Mouse (Mus musculus) A20 (cell line): ENCODE data around the gene Dnm2.
A peak's percentile ranks its signal among the peaks of the same experiment; 100 is the strongest.
"Not testable (repeated sequence)": the region's sequence is repeated elsewhere in the genome, so short reads cannot be mapped to it uniquely, and the experiment has no call there.

ENCODE experiments used
- DNase-seq: peaks from one replicate; pipeline ENCODE4 v3.0.0-alpha.2; 2011; ENCODE audit warnings: low read depth, low spot score

Dnm2 gene

DNA sequence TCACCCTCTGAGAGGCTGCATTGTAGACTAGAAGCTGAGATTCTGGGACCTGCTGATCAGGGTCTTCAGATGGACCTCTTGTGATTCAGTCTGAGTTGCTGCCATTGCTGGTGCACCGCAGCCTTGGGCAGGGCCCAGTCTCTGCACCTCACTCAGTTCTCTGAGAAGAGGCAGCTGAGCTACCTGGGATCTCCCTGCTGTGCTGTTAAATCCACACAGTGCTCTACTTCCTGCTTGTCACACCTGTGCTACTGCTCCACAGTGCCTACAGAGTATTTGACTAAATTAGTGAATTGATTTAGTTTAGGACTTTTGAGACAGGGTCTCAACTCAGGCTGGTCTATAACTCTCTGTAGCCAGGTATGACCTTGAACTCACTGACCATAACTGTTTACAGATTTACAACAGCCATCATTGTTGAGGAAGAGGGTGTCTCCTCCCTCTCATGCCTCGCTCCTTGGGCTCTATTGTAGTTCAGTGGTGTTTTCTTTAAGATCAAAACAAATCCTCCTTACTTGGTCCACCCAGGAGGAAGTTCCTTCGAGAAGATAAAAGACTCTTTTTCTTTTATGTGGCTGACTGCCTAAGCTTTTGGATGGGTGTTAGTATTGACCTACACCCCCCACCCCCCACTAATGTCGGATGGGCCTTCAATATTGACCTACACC is 30.5 kb downstream of the Dnm2 start:
- DNase-seq, result no peak

DNA sequence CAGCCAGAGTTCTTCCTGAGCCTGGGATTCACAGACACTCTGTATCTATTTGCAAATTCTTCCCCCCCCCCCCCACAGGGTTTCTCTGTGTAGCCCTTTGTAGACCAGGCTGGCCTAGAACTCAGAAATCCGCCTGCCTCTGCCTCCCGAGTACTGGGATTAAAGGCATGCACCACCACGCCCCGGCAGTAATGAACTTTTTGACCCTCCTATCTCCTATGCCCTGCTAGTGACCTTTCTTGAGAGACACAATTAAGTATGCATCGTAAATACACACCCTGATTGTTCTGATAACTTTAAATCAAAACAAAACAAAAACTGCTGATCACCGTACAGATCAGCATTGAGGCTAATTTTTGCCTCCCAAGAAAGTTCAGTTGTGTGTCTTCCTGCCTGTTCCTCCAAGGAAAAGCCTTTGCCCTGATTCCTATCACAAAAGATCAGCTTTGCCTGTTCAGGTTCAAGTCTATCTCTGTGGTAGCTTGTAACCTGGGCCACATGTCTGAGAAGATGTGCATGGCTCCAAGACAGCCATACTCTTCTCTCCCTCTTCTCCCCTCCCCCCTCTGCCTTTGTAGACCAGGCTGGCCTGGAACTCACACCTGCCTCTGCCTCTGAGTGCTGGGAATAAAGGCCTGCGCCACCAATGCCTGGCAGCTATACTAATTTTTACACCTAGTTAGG is 31.7 kb downstream of the Dnm2 start:
- no peak for DNase-seq

- no peak for DNase-seq
Measured at GRCm38 (mm10) chr9:21456930-21457634, 32.4 kb downstream of the Dnm2 start.

GRCm38 (mm10) chr9:21458821-21459220 is 34.1 kb downstream of the Dnm2 start:
- DNase-seq, result no peak

DNA sequence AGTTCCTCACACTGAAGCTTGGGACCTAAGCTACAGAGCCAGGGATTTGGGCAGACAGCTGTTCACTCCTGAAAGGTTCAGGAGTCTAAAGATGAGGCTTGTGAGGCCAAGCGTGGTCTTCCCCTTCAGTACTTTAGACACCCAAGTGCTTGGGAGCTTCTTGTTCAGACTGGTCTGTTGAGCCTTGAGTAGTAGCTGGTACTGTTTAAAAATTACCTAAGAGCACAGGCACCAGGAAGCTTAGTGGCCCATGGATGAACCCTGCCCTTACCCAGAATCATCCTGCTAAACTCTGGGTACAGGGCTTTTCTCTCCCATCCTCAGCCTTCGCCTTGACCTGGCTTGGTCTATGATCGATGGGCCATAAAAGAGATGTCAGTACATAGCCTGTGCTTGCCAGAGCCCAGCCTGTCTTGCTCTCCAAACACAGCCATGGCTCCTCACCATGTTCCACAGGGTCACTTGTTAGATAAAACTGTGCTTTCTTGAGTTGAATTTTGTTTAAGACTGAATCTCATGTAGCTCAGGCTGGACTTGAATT is 35.8 kb downstream of the Dnm2 start:
- no peak for DNase-seq

DNA sequence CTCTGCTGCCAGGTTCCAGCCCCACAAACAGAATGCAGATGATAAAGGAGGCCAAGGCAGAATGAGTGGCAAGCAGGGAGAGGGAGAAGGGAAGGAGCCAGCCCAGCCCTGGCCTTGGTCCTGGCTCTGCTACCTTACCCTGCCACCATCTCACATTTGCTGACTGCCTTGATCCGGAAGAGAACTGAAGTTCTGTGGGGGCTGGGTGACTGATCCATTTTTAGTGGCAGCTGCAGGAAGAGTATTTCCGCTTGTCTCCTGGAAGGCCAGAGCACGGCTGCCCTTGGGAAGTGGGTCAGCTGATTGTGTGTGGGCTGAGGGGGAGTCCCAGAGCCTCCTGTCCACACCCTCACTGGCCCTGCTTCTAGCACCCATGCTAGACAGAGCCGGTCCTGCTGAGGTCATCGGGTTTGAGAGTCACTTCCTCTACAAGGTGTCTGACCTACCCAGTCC is 38.5 kb downstream of the Dnm2 start:
- no peak for DNase-seq

DNA sequence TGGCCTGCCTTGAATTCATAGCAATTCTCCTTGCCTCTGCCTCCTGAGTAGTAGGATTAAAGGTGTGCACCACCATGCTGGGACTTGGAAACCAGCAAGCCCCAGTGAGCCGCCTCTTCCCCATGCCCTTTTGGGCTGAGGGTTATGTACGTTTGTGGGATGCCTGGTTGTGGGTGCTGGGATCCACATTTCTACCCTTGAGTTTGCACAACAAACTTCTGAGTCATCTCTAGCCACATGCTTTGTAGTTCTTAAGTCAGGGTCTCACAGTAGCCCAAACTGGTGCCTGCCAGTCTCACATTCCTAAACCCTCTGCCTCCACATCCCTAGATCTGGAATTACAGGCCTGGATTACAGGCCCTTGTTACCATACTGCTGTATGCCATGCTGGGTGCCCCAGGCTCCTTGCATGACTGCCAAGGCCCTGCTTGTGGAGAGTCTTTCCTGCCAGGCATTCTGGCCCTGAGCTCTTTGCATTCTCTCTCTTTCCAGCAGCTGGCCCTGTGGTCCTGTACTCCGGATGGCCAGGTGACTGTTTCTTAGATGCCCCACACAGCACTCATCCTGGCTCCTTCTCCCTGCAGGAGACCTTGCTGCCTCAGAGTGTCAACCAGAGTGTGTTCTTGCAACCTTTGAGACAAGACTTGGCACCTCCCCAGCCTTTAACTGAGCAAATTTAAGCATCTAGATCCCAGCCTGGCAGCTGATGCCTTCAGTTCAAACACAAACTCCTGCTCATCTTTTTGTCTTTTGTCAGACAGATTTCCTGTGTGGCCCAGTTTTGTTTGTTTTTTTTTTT is 39.3 kb downstream of the Dnm2 start:
- no peak for DNase-seq

DNA sequence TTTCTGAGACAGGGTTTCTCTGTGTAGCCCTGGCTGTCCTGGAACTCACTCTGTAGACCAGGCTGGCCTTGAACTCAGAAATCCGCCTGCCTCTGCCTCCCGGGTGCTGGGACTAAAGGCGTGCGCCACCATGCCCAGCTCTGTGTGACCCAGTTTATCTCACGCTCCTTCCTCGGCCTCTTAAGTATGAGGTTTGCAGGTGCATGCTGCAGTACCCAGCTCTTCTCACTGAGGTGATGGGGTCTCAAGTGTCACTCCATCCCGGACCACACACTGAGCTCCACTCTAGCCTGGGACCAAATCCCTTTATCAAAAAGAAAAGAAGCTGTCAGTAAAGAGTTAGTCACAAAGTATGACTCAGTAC is 39.8 kb downstream of the Dnm2 start:
- not testable (repeated sequence) for DNase-seq

- DNase-seq, result peak; percentile 36
Measured at GRCm38 (mm10) chr9:21469032-21470024, 44.6 kb downstream of the Dnm2 start.

DNA sequence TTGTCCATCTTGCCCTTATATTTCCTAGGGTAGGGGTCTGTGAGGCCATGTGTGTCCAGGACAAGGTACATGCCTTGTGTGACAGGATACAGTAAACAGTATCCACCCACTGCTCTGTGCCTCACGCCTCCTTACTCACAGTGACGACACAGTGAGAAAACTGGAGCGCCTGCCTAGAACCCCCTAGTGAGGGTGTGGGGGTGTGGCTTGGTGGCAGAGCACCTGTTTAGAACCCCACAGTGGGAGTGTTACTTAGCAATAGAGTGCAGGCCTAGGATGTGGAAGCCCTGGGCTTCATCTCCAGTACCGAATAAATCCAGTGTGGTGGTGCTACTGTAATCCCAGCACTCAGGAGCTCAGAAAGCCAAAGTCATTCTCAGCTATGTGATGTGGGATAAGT is 48.2 kb downstream of the Dnm2 start:
- DNase-seq, result no peak

- no peak for DNase-seq
Measured at GRCm38 (mm10) chr9:21477707-21478106, 53.0 kb downstream of the Dnm2 start.

GRCm38 (mm10) chr9:21484065-21484464 is 59.4 kb downstream of the Dnm2 start:
- DNase-seq, result no peak

DNA sequence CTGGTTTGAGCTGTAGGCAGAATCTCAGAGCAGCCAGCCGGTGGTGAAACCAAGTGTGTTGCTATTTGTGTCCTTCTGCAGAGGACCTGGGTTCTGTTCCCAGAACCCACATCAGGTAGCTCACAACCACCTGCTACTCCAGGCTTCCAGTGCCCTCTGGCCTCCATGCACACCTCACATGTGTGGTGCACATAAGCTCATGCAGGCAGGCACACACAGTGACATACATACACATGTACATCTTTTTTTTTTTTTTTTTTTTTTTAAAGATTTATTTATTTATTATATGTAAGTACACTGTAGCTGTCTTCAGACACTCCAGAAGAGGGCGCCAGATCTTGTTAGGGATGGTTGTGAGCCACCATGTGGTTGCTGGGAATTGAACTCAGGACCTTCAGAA is 63.5 kb downstream of the Dnm2 start:
- DNase-seq, result not testable (repeated sequence)

DNA sequence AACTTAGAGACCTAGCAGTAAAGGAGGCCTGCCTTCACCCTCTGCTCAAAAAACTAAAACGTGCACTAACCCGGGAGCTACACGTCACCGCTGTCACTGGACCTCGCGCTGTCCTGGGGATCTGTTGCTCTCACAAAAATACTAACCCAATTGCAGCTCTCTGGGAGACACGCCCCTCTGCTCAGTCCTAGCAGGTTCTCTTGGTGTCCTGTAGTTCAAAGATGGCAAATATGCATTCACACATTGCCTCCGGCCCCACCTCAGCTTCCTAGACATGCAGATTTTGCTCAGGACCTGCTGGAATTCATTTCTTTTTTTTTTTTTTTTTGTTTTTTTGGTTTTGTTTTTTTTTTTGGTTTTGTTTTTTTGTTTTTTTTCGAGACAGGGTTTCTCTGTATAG is 66.0 kb downstream of the Dnm2 start:
- DNase-seq, result no peak

- no peak for DNase-seq
Measured at GRCm38 (mm10) chr9:21493907-21494306, 69.2 kb downstream of the Dnm2 start.

- no peak for DNase-seq
Measured at GRCm38 (mm10) chr9:21494726-21495125, 70.0 kb downstream of the Dnm2 start.

DNA sequence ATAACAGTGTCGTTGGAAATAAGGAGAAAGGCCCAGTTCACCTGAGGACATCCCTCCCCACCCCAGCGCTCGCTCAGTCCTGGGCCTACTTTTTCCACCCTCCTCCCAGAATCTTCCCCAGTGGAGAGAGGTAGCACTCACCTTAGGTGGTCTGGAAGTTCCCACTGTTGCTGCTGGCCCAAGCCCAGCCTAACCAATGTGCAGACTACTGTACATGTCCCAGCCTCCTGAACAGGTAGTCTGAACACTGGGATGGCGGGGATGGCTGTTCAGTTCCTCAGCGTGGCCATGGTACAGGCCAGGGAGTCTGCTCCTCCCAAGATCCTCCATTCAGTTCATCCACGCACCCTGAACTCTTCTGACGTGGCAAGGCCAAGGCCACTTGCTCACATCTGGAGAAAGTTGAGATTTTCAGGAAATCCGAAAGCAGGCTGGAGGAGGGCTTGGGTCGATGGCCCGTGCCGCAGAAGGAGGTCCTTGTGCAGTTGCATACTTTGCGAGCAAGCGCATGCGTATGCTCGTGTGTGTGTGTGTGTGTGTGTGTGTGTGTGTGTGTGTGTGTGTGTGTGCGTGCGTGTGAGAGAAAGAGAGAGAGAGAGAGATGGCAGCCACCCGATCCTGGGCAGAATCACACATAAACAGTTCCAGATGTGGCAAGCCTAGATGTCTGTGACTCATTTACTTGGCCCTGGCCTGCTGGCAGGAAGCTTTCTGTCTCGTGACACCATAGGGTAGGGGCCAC is 71.8 kb downstream of the Dnm2 start:
- no peak for DNase-seq

GRCm38 (mm10) chr9:21497050-21497542 is 72.4 kb downstream of the Dnm2 start:
- DNase-seq, result no peak

GRCm38 (mm10) chr9:21497664-21498063 is 73.0 kb downstream of the Dnm2 start:
- DNase-seq, result no peak
